Mouse (Mus musculus) central nervous system, embryonic 18 days (tissue): ENCODE results near the gene Insm2. TPM values are rescaled to one million over a fixed set of nuclear protein-coding genes. Genes with fewer than 3 reads are reported as not detected.

Source experiments
- polyA plus RNA-seq: library from polyadenylated mRNA; depleted of rRNA; stranded (reverse); fragments of >200 nt; gene quantifications from 2 replicates; pipeline ENCODE4 v1.2.3, GENCODE M21; 2012; rRNA removed

Insm2 gene
- polyA plus RNA-seq = 0.76 and 1.1 TPM in 2 replicates

GRCm38 (mm10) chr12:55598887-55599561 lies at the start of gene Insm2:
Insm2 (plus strand) TSS chr12:55599427.

GRCm38 (mm10) chr12:55565206-55565605 lies 34.0 kb upstream of the Insm2 start, which contains the start of gene Aldoart2:
Aldoart2 (plus strand) TSS chr12:55565239.

Other genes with a start within 250 kb of the Insm2 start
- gene Psma6, start 215.2 kb upstream of the Insm2 start, polyA plus RNA-seq = 188 and 189 TPM in 2 replicates
- gene Nfkbia, start 106.8 kb upstream of the Insm2 start, polyA plus RNA-seq = 38.3 and 43.7 TPM in 2 replicates
- gene Aldoart2, start 34.2 kb upstream of the Insm2 start, polyA plus RNA-seq = 0.05 and 0.12 TPM in 2 replicates
- gene Ralgapa1, start 221.7 kb downstream of the Insm2 start, polyA plus RNA-seq = 78.1 and 84.8 TPM in 2 replicates
- 106 and 118 TPM in 2 replicates for gene Brms1l, start 236.9 kb downstream of the Insm2 start, polyA plus RNA-seq